Mouse (Mus musculus): ENCODE measurements around the gene Arhgap10.

Arhgap10 gene

GRCm38 (mm10) chr8:77483676-77484075, 34.1 kb downstream of the Arhgap10 start:
- peak; percentile 10 for DNase-seq

GRCm38 (mm10) chr8:77481791-77482190, 36.0 kb downstream of the Arhgap10 start:
- peak; percentile 56 for DNase-seq

GRCm38 (mm10) chr8:77479995-77480394, 37.8 kb downstream of the Arhgap10 start:
- DNase-seq = no peak

GRCm38 (mm10) chr8:77478913-77479273, 38.9 kb downstream of the Arhgap10 start:
- no peak for DNase-seq

- no peak for DNase-seq
Measured at GRCm38 (mm10) chr8:77478155-77478912, 39.4 kb downstream of the Arhgap10 start.

- DNase-seq = no peak
Measured at GRCm38 (mm10) chr8:77477684-77478083, 40.1 kb downstream of the Arhgap10 start.

GRCm38 (mm10) chr8:77474614-77475013, 43.1 kb downstream of the Arhgap10 start:
- DNase-seq = no peak

- no peak for DNase-seq
Measured at GRCm38 (mm10) chr8:77473773-77474172, 44.0 kb downstream of the Arhgap10 start.

GRCm38 (mm10) chr8:77473373-77473772, 44.4 kb downstream of the Arhgap10 start:
- DNase-seq = peak; percentile 41

- no peak for DNase-seq
Measured at GRCm38 (mm10) chr8:77461392-77461791, 56.4 kb downstream of the Arhgap10 start.

- no peak for DNase-seq
Measured at GRCm38 (mm10) chr8:77460363-77460762, 57.4 kb downstream of the Arhgap10 start.

GRCm38 (mm10) chr8:77459696-77460095, 58.1 kb downstream of the Arhgap10 start:
- DNase-seq = peak; percentile 73

GRCm38 (mm10) chr8:77458575-77458974, 59.2 kb downstream of the Arhgap10 start:
- DNase-seq = no peak

GRCm38 (mm10) chr8:77456263-77456662, 61.5 kb downstream of the Arhgap10 start:
- no peak for DNase-seq

- DNase-seq = no peak
Measured at GRCm38 (mm10) chr8:77453836-77454235, 63.9 kb downstream of the Arhgap10 start.

GRCm38 (mm10) chr8:77451466-77452382, 66.0 kb downstream of the Arhgap10 start:
- DNase-seq = no peak

GRCm38 (mm10) chr8:77451052-77451451, 66.7 kb downstream of the Arhgap10 start:
- no peak for DNase-seq

- DNase-seq = no peak
Measured at GRCm38 (mm10) chr8:77446294-77446693, 71.5 kb downstream of the Arhgap10 start.

- DNase-seq = no peak
Measured at GRCm38 (mm10) chr8:77445642-77446041, 72.1 kb downstream of the Arhgap10 start.

GRCm38 (mm10) chr8:77444166-77444870, 73.4 kb downstream of the Arhgap10 start:
- DNase-seq = no peak

- no peak for DNase-seq
Measured at GRCm38 (mm10) chr8:77442452-77442851, 75.3 kb downstream of the Arhgap10 start.

- DNase-seq = no peak
Measured at GRCm38 (mm10) chr8:77440913-77441312, 76.8 kb downstream of the Arhgap10 start.

GRCm38 (mm10) chr8:77440324-77440880, 77.4 kb downstream of the Arhgap10 start:
- DNase-seq = no peak
